Mouse (Mus musculus) heart, postnatal 10 days (tissue): ENCODE measurements around the gene Mars. TPM values are rescaled to one million over a fixed set of nuclear protein-coding genes. Genes with fewer than 3 reads are reported as not detected.
"Not testable (repeated sequence)": the region's sequence is repeated elsewhere in the genome, so short reads cannot be mapped to it uniquely, and the experiment has no call there.

Experiments used
- DNase-seq, 2 experiments: peaks; one replicate each; pipeline ENCODE4 v3.0.0; 2021
- intact Hi-C: fragments of 180-260 bp; cut with DNase I; formaldehyde crosslinking; loops from one replicate; pipeline ENCODE4 v1.15.1; 2025
- total RNA-seq, 2 experiments: library from RNA; stranded (reverse); gene quantifications; 2 replicates each; pipeline ENCODE4 v1.2.3; 2021

Mars gene
- total RNA-seq, 2 experiments from 2014 or later, result 42.0 to 43.9 TPM

DNA sequence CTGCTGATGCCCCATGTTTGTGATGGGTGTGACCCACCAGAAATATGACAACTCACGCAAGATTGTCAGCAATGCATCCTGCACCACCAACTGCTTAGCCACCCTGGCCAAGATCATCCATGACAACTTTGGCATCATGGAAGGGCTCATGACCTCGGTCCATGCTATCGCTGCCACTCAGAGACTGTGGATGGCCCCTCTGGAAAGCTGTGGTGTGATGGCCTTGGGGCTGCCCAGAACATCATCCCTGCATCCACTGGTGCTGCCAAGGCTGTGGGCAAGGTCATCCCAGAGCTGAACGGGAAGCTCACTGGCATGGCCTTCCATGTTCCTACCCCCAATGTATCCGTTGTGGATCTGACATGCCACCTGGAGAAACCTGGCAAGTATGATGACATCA is 1.9 kb upstream of the Mars start:
- intact Hi-C loops, DNase-seq: not testable (repeated sequence)

- intact Hi-C loops, result loop anchor here (1.0 kb wide), 2 partner anchors 21 to 48 kb away; no protein-coding TSS in a partner anchor
- DNase-seq, result no peak
Observed at GRCm38 (mm10) chr10:127312858-127313257, 1.3 kb upstream of the Mars start.

DNA sequence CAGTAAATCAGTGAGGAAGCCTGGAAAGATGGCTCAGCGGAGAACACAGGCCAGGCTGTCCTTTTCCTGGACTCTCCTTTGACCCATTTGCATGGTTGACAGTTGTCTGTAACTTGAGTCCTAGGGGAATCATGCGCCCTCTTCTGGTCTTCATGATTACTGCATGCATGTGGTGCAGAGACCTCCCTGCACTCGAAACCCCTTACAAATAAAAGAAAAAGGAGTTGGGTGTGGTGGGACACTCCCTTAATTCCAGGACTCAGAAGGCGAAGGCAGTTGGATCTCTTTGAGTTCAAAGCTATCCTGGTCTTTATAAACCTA is 730 bp upstream of the Mars start:
- DNase-seq, result peak; percentile 90 to 93
- intact Hi-C loops, result loop anchor here (1.0 kb wide), 2 partner anchors 20 to 47 kb away; no protein-coding TSS in a partner anchor

- peak in 1 of 2 experiments; percentile 65 for DNase-seq
- intact Hi-C loops, result no loop called here
Observed at GRCm38 (mm10) chr10:127310523-127311475, 787 bp downstream of the Mars start.

GRCm38 (mm10) chr10:127309167-127309566 is 2.4 kb downstream of the Mars start:
- DNase-seq, intact Hi-C loops: not testable (repeated sequence)

GRCm38 (mm10) chr10:127303136-127303535 is 8.4 kb downstream of the Mars start:
- no peak for DNase-seq
- intact Hi-C loops, result no loop called here

- intact Hi-C loops, result no loop called here
- DNase-seq, result no peak
Observed at GRCm38 (mm10) chr10:127300361-127300760, 11.2 kb downstream of the Mars start.

DNA sequence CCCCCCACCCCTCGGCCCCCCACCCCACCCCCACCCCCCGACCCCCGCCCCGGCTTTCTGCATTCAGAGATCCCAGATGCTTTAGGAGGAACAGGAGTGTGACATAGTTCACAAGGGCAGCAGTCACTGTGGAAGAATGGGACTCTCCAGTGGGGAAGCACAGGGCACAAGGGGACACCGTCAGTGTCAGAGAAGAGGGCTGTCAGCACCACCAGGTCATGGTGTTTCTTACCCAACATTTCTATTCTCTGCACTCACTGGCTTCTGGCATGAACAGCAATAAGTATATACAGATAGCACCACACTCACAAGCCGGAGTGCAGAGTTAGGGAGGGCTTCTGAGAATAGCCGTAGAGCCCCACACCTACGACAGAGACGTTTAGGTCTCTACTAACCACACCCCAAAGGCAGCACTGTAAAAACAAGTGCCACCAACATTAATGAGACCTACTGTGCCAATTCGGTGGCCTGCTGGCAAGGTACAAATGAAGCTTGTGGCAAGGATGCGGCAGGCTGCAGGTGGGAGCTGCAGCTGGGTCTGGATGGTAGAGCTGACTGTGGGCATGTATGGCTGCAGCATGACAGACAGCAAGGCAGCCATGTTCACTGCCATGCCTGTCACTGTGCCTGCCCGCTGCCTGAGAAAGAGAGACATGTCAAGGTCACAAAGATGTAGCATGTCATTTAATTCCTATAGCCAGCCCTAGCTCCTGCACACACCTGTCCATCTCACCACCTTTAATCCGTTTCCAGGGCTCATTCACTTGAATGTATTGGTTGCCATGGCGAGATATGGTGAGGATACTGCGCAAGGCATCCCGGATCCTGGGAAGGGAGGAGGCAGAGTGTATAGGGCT is 14.3 kb downstream of the Mars start:
- peak in 1 of 2 experiments; percentile 45 for DNase-seq
- intact Hi-C loops, result loop anchor here (10.0 kb wide), 1 partner anchor 368 kb away; the partner anchor contains the start of genes Nab2 and Nemp1

GRCm38 (mm10) chr10:127295986-127296794 is 15.4 kb downstream of the Mars start:
- intact Hi-C loops, result loop anchor here (10.0 kb wide), 1 partner anchor 369 kb away; the partner anchor contains the start of genes Nab2 and Nemp1
- no peak for DNase-seq

DNA sequence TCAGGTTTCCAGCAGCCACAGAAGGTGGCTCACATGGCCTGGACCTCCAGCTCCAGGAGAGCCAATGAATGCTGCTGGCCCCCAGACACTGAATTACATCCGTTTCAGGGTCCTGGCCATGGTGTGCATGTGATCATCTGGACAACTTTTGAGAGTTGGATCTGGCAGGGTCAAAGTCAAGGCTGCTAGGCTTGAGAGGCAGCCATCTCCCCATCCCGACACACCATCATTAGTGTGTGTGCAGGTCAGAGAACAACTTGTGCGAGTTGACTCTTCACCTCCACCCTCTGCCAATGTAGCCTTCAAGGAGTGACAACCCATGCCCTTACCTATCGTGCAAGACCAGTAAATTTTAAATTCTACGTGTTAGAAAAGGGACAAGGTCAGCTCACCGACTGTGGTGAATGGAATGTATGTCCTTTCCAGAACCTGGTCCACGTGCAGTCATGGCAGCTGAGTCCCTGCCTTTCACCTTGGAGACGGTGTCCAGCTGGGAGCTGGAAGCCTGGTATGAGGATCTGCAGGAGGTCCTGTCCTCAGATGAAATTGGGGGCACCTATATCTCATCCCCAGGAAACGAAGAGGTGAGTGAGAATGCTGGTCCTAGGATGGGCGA is 16.6 kb downstream of the Mars start:
- intact Hi-C loops, result loop anchor here (10.0 kb wide), 1 partner anchor 370 kb away; the partner anchor contains the start of genes Nab2 and Nemp1
- no peak for DNase-seq

DNA sequence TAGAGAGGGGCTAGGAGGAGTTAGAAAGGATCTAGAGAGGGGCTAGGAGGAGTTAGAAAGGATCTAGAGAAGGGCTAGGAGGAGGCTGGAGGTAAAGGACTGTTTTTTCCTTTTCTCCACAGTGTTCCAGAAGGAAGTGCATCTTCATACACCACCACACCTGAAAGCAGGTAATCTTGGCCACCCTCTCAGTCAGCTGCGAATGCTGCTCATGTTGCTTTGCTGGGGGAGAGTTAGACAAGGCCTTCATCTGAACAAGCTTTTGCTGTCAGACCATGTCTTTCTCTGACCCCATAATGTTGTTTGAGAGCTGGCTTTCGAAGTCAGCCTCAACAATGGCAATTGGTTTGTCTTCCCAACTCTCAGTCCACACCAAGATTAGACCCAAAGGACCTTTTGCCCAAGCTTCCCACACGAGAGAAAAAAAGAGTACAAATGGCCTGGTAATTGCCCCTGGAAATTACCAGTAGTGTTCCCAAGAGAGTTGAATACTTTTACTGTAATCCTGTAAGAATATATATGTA is 17.9 kb downstream of the Mars start:
- intact Hi-C loops, result loop anchor here (10.0 kb wide), 1 partner anchor 371 kb away; the partner anchor contains the start of genes Nab2 and Nemp1
- no peak for DNase-seq

GRCm38 (mm10) chr10:127292987-127293538 is 18.5 kb downstream of the Mars start:
- peak; percentile 75 to 76 for DNase-seq
- intact Hi-C loops, result loop anchor here (1.0 to 10.0 kb wide), 2 partner anchors 19 to 372 kb away; partner anchors contain the start of genes Nab2 and Nemp1

DNA sequence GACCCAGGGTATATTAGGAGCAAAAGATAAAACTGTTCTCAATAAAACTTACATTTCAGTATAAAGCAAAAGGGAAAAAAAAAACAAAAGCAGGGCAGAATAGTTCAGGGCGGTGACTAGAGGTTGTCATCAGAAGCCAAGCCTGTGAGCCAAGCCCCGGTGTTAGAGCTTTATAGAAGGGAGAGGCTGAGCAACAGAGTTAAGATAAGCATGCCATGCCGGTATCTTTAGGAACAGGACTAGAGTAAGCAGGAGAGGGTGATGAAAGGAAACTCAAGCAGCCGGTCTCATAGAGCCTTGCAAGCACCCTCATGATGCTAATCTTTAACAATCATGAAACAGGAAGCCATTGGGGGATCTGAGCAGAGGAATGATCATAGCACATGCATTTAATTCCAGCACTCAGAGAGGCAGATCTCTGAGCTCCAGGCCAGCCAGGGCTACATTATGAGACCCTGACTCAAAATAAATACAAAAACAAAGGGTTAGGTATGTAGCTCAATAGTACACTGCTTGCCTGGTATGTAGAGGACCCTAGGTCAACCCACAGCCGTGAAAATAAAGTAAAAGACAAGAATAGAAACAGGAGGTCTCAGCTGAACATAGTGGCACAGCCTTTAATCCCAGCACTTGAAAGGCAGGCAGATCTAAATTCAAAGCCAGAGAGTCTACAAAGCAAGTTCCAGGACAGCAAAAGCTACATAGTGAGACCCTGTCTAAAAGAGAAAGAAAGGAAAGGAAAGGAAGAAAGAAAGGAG is 19.5 kb downstream of the Mars start:
- DNase-seq, result peak in 1 of 2 experiments; percentile 28
- intact Hi-C loops, result loop anchor here (1.0 to 10.0 kb wide), 2 partner anchors 20 to 373 kb away; partner anchors contain the start of genes Nab2 and Nemp1

GRCm38 (mm10) chr10:127290930-127291880 is 20.4 kb downstream of the Mars start:
- intact Hi-C loops, result loop anchor here (10.0 kb wide), 1 partner anchor 374 kb away; the partner anchor contains the start of genes Nab2 and Nemp1

GRCm38 (mm10) chr10:127290307-127290929 is 21.2 kb downstream of the Mars start:
- peak; percentile 100 for DNase-seq
- intact Hi-C loops, result loop anchor here (10.0 kb wide), 1 partner anchor 374 kb away; the partner anchor contains the start of genes Nab2 and Nemp1

More at GRCm38 (mm10) chr10:127290930-127291880, 20.4 kb downstream of the Mars start:
- DNase-seq, result peak; percentile 81 to 83

GRCm38 (mm10) chr10:127289573-127290191 is 21.9 kb downstream of the Mars start:
- DNase-seq, result peak; percentile 80 to 82
- intact Hi-C loops, result loop anchor here (10.0 kb wide), 1 partner anchor 375 kb away; the partner anchor contains the start of genes Nab2 and Nemp1
